Mouse (Mus musculus) thymus, adult 2 months (tissue): Measurements from ENCODE around the gene Rbfox3.

Experiments
- CTCF ChIP-seq: fragments of 200-500 bp; IDR thresholded peaks from 2 replicates; pipeline ENCODE4 v1.5.1; 2012; ENCODE audit warnings: mild to moderate bottlenecking, control low read depth, low read length, moderate library complexity, borderline replicate concordance; ENCODE audit not compliant: control insufficient read depth, poor library complexity, insufficient read depth; ENCODE audit errors: extremely low read depth
- POLR2A ChIP-seq: fragments of 200-500 bp; IDR thresholded peaks from 2 replicates; pipeline ENCODE4 v1.6.1; 2012; ENCODE audit warnings: mild to moderate bottlenecking, low read length, control low read depth, moderate library complexity; ENCODE audit not compliant: control insufficient read depth, poor library complexity, insufficient read depth; ENCODE audit errors: extremely low read depth

GRCm38 (mm10) chr11:118540411-118541026, 370.9 kb downstream of the Rbfox3 start:
- no peak for TF ChIP-seq CTCF
- no peak for TF ChIP-seq POLR2A
